Mouse (Mus musculus) CH12.LX (cell line): Measurements from ENCODE around the gene Prom1. TPM values are rescaled to one million over a fixed set of nuclear protein-coding genes. Genes with fewer than 3 reads are reported as not detected.
A peak's percentile ranks its signal among the peaks of the same experiment; 100 is the strongest.

Source experiments
- DNase-seq: peaks from one replicate; pipeline ENCODE4 v3.0.0-alpha.2; 2013; ENCODE audit errors: extremely low read depth
- H3K27ac ChIP-seq: 2 replicates; pipeline ENCODE4 v1.5.1; 2012; ENCODE audit warnings: low read depth, mild to moderate bottlenecking, control low read depth, moderate library complexity; ENCODE audit not compliant: insufficient read depth
- H3K27me3 ChIP-seq: replicated peaks from 2 replicates; pipeline ENCODE3; 2012; ENCODE audit warnings: inconsistent platforms
- H3K36me3 ChIP-seq, 2 experiments: replicated peaks in 1 of 2; 2 replicates each; pipeline versions ENCODE3 to v1.6.1; 2012; ENCODE audit warnings: inconsistent platforms in 1 of 2, low read length in 1 of 2, mild to moderate bottlenecking in 1 of 2, mixed read lengths in 1 of 2, moderate library complexity in 1 of 2; ENCODE audit not compliant: control insufficient read depth in 1 of 2, insufficient read depth in 1 of 2
- H3K4me1 ChIP-seq, 2 experiments: 2 replicates each; pipeline ENCODE4 v1.6.1; 2012; ENCODE audit warnings: inconsistent platforms in 1 of 2, moderate library complexity in 1 of 2; ENCODE audit not compliant: insufficient read depth in 2 of 2, control insufficient read depth in 1 of 2
- H3K4me2 ChIP-seq: 2 replicates; pipeline ENCODE4 v1.6.1; 2012; ENCODE audit warnings: low read depth, mild to moderate bottlenecking, control low read depth; ENCODE audit not compliant: poor library complexity, insufficient read depth, severe bottlenecking
- H3K4me3 ChIP-seq, 3 experiments: fragments of 150-350 bp in 1 of 3; sonication (generic) in 1 of 3; replicated peaks in 1 of 3; 2 replicates each; pipeline versions ENCODE3 to v1.5.1; 2011 to 2012; ENCODE audit warnings: low read depth in 2 of 3, low read length in 2 of 3, mild to moderate bottlenecking in 2 of 3, moderate library complexity in 2 of 3, control low read depth in 1 of 3, improper control_type of control experiment in 1 of 3, inconsistent platforms in 1 of 3, mixed read lengths in 1 of 3; ENCODE audit not compliant: poor library complexity in 1 of 3
- H3K79me2 ChIP-seq: replicated peaks from 2 replicates; pipeline ENCODE4 v1.6.1; 2012; ENCODE audit warnings: mild to moderate bottlenecking, moderate library complexity; ENCODE audit not compliant: control insufficient read depth, poor library complexity, insufficient read depth, severe bottlenecking; ENCODE audit errors: extremely low read depth
- H3K9ac ChIP-seq: 2 replicates; pipeline ENCODE4 v1.6.1; 2012; ENCODE audit warnings: low read depth, mild to moderate bottlenecking, control low read depth, moderate library complexity; ENCODE audit not compliant: insufficient read depth
- H3K9me3 ChIP-seq: replicated peaks from 2 replicates; pipeline ENCODE3; 2012; ENCODE audit warnings: low read length, inconsistent platforms, mixed read lengths
- BHLHE40 ChIP-seq: IDR thresholded peaks from 2 replicates; pipeline ENCODE4 v1.6.1; 2011; ENCODE audit warnings: mild to moderate bottlenecking, low read depth, low read length, improper control_type of control experiment
- CHD1 ChIP-seq: IDR thresholded peaks from 2 replicates; pipeline ENCODE4 v1.6.1; 2012; ENCODE audit warnings: low read depth, low read length, improper control_type of control experiment, inconsistent platforms
- CHD2 ChIP-seq: IDR thresholded peaks from 2 replicates; pipeline ENCODE4 v1.6.1; 2011; ENCODE audit warnings: low read length, improper control_type of control experiment
- CTCF ChIP-seq, 2 experiments: IDR thresholded peaks in 1 of 2; conservative IDR thresholded peaks in 1 of 2; 2 replicates each; pipeline ENCODE4 v1.5.1; 2011 to 2012; ENCODE audit warnings: low read depth in 2 of 2, low read length in 2 of 2, improper control_type of control experiment in 1 of 2, inconsistent platforms in 1 of 2, mild to moderate bottlenecking in 1 of 2, moderate library complexity in 1 of 2
- ELF1 ChIP-seq: IDR thresholded peaks from 2 replicates; pipeline ENCODE4 v1.6.1; 2014; ENCODE audit warnings: low read depth, mild to moderate bottlenecking, inconsistent platforms, low read length, improper control_type of control experiment
- EP300 ChIP-seq: IDR thresholded peaks from 2 replicates; pipeline ENCODE4 v1.6.1; 2011; ENCODE audit warnings: low read length, improper control_type of control experiment
- HCFC1 ChIP-seq: IDR thresholded peaks from 2 replicates; pipeline ENCODE4 v1.6.1; 2012; ENCODE audit warnings: low read depth, mild to moderate bottlenecking, inconsistent platforms, low read length, improper control_type of control experiment
- IRF4 ChIP-seq: IDR thresholded peaks from 2 replicates; pipeline ENCODE4 v1.6.1; 2014; ENCODE audit warnings: low read depth, mild to moderate bottlenecking, inconsistent platforms, low read length, improper control_type of control experiment
- JUN ChIP-seq: IDR thresholded peaks from 2 replicates; pipeline ENCODE4 v1.6.1; 2011; ENCODE audit warnings: low read depth, mild to moderate bottlenecking, low read length, improper control_type of control experiment, moderate library complexity; ENCODE audit not compliant: insufficient read depth
- JUND ChIP-seq: conservative IDR thresholded peaks from 2 replicates; pipeline ENCODE4 v1.6.1; 2011; ENCODE audit warnings: low read depth, low read length, improper control_type of control experiment
- MAFK ChIP-seq: IDR thresholded peaks from 2 replicates; pipeline ENCODE4 v1.6.1; 2011; ENCODE audit warnings: low read length, improper control_type of control experiment; ENCODE audit not compliant: insufficient replicate concordance
- MAX ChIP-seq: IDR thresholded peaks from 2 replicates; pipeline ENCODE4 v1.6.1; 2011; ENCODE audit warnings: low read length, improper control_type of control experiment
- NELFE ChIP-seq: IDR thresholded peaks from 2 replicates; pipeline ENCODE4 v1.6.1; 2011; ENCODE audit warnings: low read depth, low read length, improper control_type of control experiment
- PAX5 ChIP-seq: IDR thresholded peaks from 2 replicates; pipeline ENCODE4 v1.6.1; 2012; ENCODE audit warnings: low read length, inconsistent platforms, mixed read lengths
- POLR2AphosphoS2 ChIP-seq: IDR thresholded peaks from 2 replicates; pipeline ENCODE4 v1.6.1; 2011; ENCODE audit warnings: low read depth, low read length, improper control_type of control experiment
- RAD21 ChIP-seq: IDR thresholded peaks from 2 replicates; pipeline ENCODE4 v1.6.1; 2011; ENCODE audit warnings: low read depth, mild to moderate bottlenecking, low read length, improper control_type of control experiment, moderate library complexity
- SIN3A ChIP-seq: IDR thresholded peaks from 2 replicates; pipeline ENCODE4 v1.6.1; 2012; ENCODE audit warnings: low read length, improper control_type of control experiment, inconsistent platforms
- SMC3 ChIP-seq: IDR thresholded peaks from 2 replicates; pipeline ENCODE4 v1.6.1; 2011; ENCODE audit warnings: low read depth, low read length, improper control_type of control experiment
- TBP ChIP-seq: conservative IDR thresholded peaks from 2 replicates; pipeline ENCODE4 v1.6.1; 2011; ENCODE audit warnings: low read depth, low read length, improper control_type of control experiment
- UBTF ChIP-seq: IDR thresholded peaks from 2 replicates; pipeline ENCODE4 v1.6.1; 2012; ENCODE audit warnings: low read depth, mild to moderate bottlenecking, inconsistent platforms, low read length, improper control_type of control experiment, moderate library complexity
- USF1 ChIP-seq: IDR thresholded peaks from 2 replicates; pipeline ENCODE4 v1.6.1; 2014; ENCODE audit warnings: low read depth, mild to moderate bottlenecking, inconsistent platforms, low read length, improper control_type of control experiment
- USF2 ChIP-seq: conservative IDR thresholded peaks from 2 replicates; pipeline ENCODE4 v1.6.1; 2011; ENCODE audit warnings: low read depth, low read length, improper control_type of control experiment
- ZKSCAN1 ChIP-seq: IDR thresholded peaks from 2 replicates; pipeline ENCODE4 v1.6.1; 2012; ENCODE audit warnings: low read depth, inconsistent platforms, low read length, improper control_type of control experiment, borderline replicate concordance
- ZNF384 ChIP-seq: IDR thresholded peaks from 2 replicates; pipeline ENCODE4 v1.6.1; 2012; ENCODE audit warnings: low read depth, low read length, improper control_type of control experiment, inconsistent platforms
- dilution Hi-C: fragments of 300-500 bp; cut with MboI; formaldehyde crosslinking; loops from 2 replicates; pipeline ENCODE4 v1.14.3; 2020; ENCODE audit warnings: low sequenced_read_pairs; ENCODE audit not compliant: extremely low pct_unique_long_range_greater_than_20kb, extremely low pct_ligation_motif_present
- in situ Hi-C: fragments of 300-500 bp; cut with MboI; formaldehyde crosslinking; loops from 3 replicates; pipeline ENCODE4 v1.14.3; 2019; ENCODE audit warnings: low sequenced_read_pairs, low pct_ligation_motif_present, low pct_unique_long_range_greater_than_20kb, mixed read lengths
- polyA plus RNA-seq: library from polyadenylated mRNA; unstranded; fragments of >175 nt; gene quantifications from 2 replicates; pipeline ENCODE4 v1.2.1, GENCODE M21; 2012; ENCODE audit warnings: low read depth; ENCODE audit not compliant: insufficient read length
- total RNA-seq, 2 experiments: library from RNA; depleted of rRNA; stranded (reverse); fragments of 300-350 nt in 1 of 2; fragments of >200 nt in 1 of 2; gene quantifications; 2 replicates each; pipeline ENCODE4 v1.2.3; 2012 to 2014

Gene Prom1
- total and polyA plus RNA-seq, 3 experiments: 0.13 to 0.39 (median 0.21) TPM

DNA sequence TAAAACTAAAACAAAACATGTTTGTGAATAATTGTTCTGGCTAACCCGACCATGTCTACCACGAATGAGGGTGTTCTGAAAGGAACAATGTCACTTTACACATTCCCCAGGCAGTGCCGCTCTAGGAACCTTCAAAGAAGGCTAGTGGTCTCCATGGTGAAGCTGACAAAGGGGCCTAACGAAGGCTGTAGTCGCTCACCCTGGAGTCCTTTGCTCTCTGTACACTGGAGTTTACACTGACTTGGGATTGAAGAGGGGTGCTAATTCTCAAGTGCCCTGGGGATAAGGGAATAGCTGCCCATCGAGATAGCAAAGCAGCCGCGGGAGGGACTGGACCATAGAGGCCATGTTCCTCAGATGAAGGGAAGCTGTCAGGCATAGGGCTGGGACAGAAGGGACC, 2.9 kb upstream of the Prom1 start:
- no peaks in the 10 kb centered on the region for H3K27me3 ChIP-seq
- in situ Hi-C loops: no loop called here
- H3K27ac ChIP-seq: no peak overlapping the region
- H3K9me3 ChIP-seq: peaks cover 4% of the 10 kb centered on the region
- dilution Hi-C loops: no loop called here
- TF ChIP-seq UBTF: no peak
- TF ChIP-seq IRF4: no peak
- no peak for TF ChIP-seq MAX
- TF ChIP-seq HCFC1: no peak
- no peak for TF ChIP-seq ZNF384
- no peak for TF ChIP-seq JUN
- no peak for TF ChIP-seq PAX5
- TF ChIP-seq ZKSCAN1: no peak
- TF ChIP-seq NELFE: no peak
- TF ChIP-seq USF1: no peak
- no peak for DNase-seq
- no peak overlapping the region for H3K9ac ChIP-seq
- no peak overlapping the region for H3K4me2 ChIP-seq
- H3K4me3 ChIP-seq: no peak overlapping the region
- H3K4me1 ChIP-seq: no peaks in the 10 kb centered on the region
- no peaks in the 10 kb centered on the region for H3K36me3 ChIP-seq
- no peaks in the 10 kb centered on the region for H3K79me2 ChIP-seq

DNA sequence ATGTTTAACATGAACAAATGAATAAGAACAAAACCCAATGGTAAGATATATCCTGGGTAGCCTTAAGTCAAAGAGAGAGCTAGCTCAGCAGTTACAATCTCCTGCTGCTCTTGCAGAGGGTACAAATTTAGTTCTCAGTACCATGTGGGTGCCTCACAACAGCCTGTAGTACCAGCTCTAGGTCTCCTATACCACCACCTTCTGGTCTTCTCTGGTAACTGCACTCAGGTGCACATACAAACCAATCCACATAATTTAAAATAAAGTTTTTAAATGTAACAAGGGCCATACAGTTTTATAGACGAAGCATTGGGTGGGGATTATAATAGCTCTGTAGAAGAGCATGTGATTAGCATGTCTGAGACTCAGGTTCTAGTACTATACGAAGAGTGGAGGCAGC, 2.3 kb upstream of the Prom1 start:
- TF ChIP-seq CTCF (conservative IDR thresholded peaks at IDR 0.05 in 1 of 2, IDR thresholded peaks at IDR 0.05 in 1 of 2; ENCODE audit: low read depth in 2 of 2, low read length in 2 of 2) (peak in 1 of 2 experiments; percentile 54; a peak in 2 of 4 replicates), RAD21 (peak; percentile 19), SMC3 (peak; percentile 49), UBTF (no peak), JUND (no peak)

DNA sequence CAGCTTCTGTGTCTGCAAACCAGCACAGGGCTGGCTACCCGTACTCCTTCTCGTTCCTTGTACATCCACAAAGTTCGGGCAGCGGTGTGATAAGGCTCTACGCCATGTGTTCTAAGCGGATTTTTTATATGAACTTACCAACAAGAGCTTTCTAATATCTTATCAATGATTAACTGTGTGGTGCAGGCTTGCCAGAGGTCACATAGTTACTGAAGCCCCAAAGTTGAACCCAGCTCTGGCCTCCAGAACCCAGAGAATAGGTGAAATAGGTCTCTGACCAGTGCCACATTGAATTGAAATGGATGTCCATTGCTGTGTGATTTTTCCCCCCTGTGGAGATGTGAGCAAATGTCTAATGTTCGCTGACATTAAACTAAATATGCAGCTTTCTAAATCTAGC, 1.3 kb upstream of the Prom1 start:
- in situ Hi-C loops (no loop called here), dilution Hi-C loops (no loop called here)
- H3K27ac ChIP-seq: no peak overlapping the region
- no peaks in the 10 kb centered on the region for H3K79me2 ChIP-seq
- no peaks in the 10 kb centered on the region for H3K36me3 ChIP-seq
- H3K4me3 ChIP-seq: no peak overlapping the region
- no peak overlapping the region for H3K9ac ChIP-seq
- H3K27me3 ChIP-seq: no peaks in the 10 kb centered on the region
- no peaks in the 10 kb centered on the region for H3K4me1 ChIP-seq
- H3K9me3 ChIP-seq: peaks cover 4% of the 10 kb centered on the region
- no peak for DNase-seq
- TF ChIP-seq ZKSCAN1: no peak
- no peak for TF ChIP-seq NELFE
- TF ChIP-seq PAX5: no peak
- no peak for TF ChIP-seq BHLHE40
- TF ChIP-seq CHD2: no peak
- TF ChIP-seq POLR2AphosphoS2: no peak
- TF ChIP-seq USF2: no peak
- no peak for TF ChIP-seq ELF1
- no peak for TF ChIP-seq EP300
- no peak for TF ChIP-seq SIN3A
- no peak for TF ChIP-seq TBP
- no peak for TF ChIP-seq MAFK
- TF ChIP-seq ZNF384: no peak
- no peak for TF ChIP-seq HCFC1
- TF ChIP-seq USF1: no peak
- TF ChIP-seq CHD1: no peak
- no peak overlapping the region for H3K4me2 ChIP-seq

More for the DNA sequence above, 2.3 kb upstream of the Prom1 start:
- no peak overlapping the region for H3K9ac ChIP-seq
- H3K27ac ChIP-seq: no peak overlapping the region
- peak; percentile 17 for DNase-seq
- H3K36me3 ChIP-seq: no peaks in the 10 kb centered on the region
- dilution Hi-C loops: no loop called here
- in situ Hi-C loops: no loop called here
- no peaks in the 10 kb centered on the region for H3K27me3 ChIP-seq
- no peaks in the 10 kb centered on the region for H3K79me2 ChIP-seq
- H3K4me2 ChIP-seq: no peak overlapping the region
- H3K9me3 ChIP-seq: peaks cover 4% of the 10 kb centered on the region
- H3K4me1 ChIP-seq: no peaks in the 10 kb centered on the region
- no peak overlapping the region for H3K4me3 ChIP-seq
